Mouse (Mus musculus): ENCODE results near the gene Jak2. TPM values are rescaled to one million over a fixed set of nuclear protein-coding genes. Genes with fewer than 3 reads are reported as not detected.

Gene Jak2
- 10 to 100 TPM; 16.9 to 17.6 TPM for total RNA-seq (2021)

DNA sequence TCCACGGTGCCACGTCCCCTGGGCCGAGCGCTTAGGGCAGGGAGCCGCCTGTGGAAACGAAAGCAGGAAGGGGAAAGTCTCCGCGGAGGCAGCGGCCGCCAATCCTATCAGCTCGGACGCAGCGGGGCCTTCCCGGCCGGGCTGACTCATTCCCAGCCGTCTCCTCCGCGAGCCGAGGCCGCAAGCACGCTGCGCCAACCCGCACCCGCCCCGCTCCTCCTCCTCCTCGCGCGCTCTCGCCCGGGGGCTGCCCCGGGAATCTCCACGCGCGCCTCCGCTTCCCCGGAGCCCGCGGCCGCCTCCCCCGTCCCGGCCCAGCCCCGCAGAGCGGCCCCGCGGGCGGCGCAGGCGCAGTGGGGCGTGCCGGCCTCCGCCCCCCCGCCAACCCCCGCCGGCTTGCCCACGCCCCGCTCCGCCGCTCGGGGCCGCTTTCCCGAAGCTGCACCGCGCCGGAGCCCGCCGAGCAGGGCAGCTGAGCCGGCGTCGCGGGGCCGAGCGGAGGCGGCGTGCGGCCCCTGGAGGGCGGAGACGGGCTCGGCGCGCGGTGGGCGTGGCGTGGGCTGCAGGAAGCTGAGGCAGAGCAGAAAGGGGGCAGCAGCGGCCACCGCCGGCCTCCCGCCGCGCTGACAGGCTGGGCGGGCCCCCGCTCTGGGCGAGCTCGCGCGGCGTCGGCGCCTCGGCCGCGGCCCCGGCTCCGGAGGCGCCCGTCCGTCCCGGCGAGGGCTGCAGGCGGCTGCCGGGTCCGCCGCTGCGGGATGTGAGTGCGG is at the start of gene Jak2:
TSS of gene Jak2 (plus strand) at position 638 of the 767 bp plus-strand sequence.
- DNase-seq, result peak; percentile 95

DNA sequence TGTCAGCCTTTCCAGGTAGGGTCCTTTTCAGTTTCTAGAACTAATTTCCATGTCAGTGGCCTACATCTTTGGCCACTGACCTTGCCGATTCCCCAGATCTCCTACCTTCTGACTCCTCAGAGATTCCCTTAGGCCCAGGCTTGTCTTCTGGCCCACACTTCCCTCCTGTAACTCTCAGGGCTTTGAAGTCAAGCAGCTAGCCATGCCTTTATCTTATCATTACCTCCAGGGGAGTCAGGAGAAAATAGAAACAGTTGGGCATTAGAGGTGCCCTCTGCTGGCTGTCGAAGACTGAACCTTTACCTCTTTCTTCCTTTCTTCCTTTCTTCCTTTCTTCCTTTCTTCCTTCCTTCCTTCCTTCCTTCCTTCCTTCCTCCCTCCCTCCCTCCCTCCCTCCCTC is 48.3 kb upstream of the Jak2 start:
- DNase-seq, result no peak
- intact Hi-C loops (cut with DNase I), result loop anchor here (5.0 kb wide), 1 partner anchor 136 kb away; no protein-coding TSS in a partner anchor

More for the DNA sequence above, at the start of gene Jak2:
- intact Hi-C loops (cut with DNase I), result loop anchor here (5.0 kb wide), 4 partner anchors 204 to 279 kb away; partner anchors contain the start of genes Ak3, Cdc37l1 and Ric1

DNA sequence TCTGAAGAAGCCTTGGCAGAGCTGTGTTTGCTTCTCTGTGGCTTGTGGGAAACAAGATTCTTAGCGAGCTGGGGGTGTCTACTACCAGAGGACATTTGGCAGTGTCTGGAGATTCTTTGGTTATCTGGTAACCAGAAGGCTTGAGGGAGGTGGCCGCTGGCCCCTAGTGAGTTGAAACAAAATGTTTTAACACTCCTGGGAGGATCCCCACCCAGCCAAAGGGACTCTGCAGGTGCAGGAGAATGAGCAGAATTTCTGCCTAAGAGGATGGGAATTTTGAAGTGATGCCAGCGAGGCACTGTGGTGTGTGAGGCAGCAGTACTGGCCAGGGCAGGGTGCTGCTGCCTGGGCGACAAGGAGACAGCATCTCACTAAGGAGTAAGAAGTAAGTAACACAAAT is 47.0 kb upstream of the Jak2 start:
- intact Hi-C loops (cut with DNase I), result loop anchor here (5.0 kb wide), 1 partner anchor 137 kb away; no protein-coding TSS in a partner anchor
- DNase-seq, result no peak

DNA sequence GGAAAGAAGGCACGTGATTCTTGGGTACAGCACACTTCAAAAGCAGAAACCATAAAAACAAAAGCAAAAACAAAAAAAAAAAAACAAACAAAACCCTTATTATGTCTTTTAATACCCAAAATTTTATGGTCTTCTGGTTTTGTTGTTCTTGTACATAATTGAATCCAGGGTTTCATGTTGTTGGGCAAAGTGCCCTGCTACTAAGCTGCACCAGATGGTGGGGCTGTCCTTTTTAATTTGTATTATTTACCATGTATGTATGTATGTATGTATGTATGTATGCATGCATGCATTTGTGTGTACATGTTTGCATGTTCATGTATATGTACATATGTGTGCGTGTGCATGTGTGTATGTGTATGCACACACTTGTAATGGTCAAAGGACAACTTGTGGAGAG is 46.4 kb upstream of the Jak2 start:
- intact Hi-C loops (cut with DNase I), result no loop called here
- DNase-seq, result no peak

DNA sequence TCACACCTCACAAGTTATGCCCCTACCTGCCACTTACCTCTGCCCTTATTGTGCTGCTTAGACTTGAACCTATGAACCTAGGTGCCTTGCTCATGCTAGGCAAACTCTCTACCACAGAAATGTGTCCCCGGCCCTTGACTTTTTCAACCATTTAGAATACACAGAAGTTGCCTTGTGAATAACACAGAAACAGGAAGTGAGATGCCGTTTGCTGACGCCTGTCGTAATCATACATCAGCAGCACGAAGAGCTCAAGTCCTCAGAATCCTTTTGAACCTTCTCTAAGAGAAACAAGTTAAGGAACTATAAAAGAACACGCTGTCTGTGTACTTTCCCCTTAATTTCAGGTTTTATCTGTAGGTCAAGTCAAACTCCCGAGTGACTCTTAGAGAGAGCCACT is 41.7 kb upstream of the Jak2 start:
- DNase-seq, result no peak
- intact Hi-C loops (cut with DNase I), result no loop called here

DNA sequence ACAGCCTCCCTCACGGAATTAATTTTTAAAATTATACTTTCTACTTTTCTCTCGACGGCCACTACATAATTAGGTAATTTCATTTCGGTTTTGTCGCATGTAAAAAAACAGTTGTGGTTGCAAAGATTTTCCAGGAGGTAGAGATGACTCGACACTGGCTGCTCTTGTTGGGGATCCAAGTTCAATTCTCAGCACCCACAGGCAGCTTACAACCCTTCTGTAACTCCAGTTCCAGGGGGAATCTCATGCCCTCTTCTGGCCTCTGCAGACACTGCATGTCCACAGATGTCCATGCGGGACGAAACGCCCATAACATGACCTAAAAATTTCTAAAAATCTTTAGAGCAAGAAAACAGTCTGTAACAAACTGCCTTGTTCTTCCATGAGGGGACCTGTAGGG is 41.3 kb upstream of the Jak2 start:
- intact Hi-C loops (cut with DNase I), result no loop called here
- DNase-seq, result no peak

DNA sequence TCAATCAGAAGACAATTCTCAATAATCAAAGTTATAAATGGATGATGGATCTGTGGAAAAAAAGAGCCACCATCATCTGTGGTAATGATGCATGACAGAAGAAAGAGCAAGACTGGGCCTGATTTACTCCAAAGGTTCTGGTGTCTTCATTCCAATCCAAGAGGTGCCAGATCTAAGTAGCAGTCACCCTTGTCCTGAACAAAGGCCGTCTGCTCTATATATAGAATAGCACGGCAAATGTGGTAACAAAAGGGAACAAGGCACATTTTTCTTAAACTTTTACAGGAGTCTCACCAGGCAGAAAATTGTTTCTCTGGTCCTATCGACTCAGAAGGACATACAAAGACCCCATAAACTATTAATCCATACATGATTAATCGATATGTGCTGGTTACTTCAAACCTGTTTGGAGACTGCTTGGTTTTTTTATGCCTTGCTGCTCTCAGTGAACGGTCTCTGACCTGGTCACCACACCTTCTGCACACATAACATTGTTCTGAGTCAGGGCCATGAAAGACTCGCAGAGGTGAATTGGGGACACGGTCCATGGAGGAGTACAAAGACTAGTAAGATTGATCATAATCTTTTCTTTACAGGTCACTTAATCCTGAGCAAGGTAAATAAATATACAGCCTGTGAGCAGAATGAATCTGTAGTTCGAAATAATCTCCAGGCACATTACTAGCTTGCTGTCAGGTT is 35.7 kb upstream of the Jak2 start:
- intact Hi-C loops (cut with DNase I), result no loop called here
- no peak for DNase-seq

DNA sequence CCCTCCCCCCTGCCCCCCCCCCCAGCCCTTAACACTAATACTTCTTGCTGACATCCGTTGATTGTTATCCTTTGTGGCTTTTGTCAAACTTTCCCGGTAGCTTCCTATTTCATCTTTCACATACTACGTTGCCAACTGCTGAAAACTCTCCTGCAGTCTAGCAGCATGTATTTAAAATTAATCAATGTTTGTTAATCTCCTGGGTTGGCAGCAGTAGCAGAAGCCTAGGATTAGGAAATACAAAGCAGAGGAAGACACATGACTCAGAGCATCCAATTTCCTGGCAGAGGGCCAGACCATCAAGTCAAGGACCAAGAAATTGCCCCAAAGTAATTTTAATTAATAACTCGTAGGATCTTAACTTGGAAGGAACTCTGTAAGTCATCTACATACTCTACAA is 29.8 kb upstream of the Jak2 start:
- DNase-seq, result no peak
- intact Hi-C loops (cut with DNase I), result no loop called here

DNA sequence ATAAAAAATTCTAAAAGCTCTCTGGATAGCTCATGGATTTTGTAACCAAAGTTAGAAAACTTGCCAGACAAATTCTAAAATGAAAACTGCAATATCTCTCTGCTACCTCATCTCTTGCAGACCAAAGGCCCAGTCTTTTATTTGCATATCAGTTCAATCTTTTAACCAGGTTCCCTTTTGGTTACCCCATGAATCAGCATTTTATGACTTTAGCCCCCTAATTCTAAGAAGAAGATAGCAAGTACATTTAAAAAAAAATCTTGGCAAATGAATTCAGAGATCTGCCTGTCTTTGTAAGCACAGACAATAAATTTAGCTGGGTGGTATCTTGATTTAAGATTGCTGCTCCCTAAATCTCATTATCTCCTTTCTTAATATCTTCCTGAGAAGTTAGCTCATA is 26.7 kb upstream of the Jak2 start:
- DNase-seq, result no peak
- intact Hi-C loops (cut with DNase I), result no loop called here

DNA sequence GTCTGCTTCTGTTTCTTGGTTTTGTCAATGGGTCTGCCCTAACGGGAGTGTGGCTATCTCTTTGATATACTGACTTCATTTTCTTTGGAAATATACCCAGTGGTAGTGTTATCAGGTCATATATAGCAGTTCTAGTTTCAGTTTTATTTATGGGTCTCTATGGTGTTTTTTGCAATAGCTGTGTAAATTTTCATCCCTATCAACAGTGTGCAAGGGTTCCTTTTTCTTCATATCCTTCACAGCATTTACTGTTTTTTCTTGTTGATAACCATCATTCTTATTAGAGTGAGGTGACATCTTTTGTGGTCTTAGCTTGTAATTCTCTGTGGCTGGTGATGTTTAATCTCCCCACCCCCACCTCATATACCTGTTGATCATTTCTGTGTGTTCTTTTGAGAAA is 24.6 kb upstream of the Jak2 start:
- no peak for DNase-seq

DNA sequence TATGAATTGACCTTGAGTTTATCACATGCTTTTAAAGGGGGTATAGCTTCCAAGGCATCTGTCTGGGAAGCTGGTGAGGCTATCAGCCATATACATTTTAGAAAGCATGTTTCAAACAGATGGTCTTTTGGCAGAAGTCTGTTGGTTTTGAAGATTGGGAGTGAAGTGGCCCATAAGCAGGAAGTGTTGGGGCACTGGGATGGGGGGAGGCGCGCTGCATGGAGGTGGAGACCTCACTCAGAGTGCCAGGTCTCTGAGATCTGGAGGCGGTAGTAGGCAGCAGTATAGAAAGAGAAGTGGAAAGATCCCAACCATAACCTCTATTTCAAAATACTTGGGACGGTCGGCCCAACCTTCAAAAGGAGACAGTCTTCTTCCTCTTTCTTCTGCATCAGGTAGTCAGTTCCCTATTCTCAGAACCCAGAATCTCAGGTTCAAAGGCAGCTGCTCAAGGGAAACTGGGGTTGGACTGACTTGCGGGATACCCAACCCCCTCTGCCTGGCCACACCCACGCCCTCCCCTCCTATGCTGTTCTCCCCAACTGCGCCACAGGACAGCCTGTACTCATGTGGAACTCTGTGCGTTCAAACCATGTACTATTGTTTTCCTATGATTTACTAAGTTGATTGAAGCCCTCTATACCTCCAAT is 23.6 kb upstream of the Jak2 start:
- DNase-seq, result no peak
- intact Hi-C loops (cut with DNase I), result no loop called here

More for the DNA sequence above, 24.6 kb upstream of the Jak2 start:
- intact Hi-C loops (cut with DNase I), result no loop called here

DNA sequence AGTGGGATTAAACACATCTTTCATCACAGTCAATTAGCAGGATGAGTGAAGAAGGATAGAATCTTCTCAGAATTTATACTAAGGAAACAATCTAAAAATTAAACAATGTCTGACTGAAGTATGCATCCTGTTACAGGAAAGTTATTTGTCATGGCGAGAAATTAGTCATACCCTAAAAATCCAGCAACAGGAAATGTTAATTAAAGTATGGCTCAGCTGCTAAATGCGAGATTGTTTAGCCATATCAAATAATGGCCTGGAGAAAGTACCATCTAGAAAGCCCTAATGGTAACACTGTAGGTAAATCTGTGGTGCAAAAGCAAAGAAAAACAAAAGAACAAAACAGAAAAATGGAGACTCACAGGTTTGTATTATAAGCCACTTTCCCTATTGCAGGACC is 22.6 kb upstream of the Jak2 start:
- no peak for DNase-seq
- intact Hi-C loops (cut with DNase I), result no loop called here

DNA sequence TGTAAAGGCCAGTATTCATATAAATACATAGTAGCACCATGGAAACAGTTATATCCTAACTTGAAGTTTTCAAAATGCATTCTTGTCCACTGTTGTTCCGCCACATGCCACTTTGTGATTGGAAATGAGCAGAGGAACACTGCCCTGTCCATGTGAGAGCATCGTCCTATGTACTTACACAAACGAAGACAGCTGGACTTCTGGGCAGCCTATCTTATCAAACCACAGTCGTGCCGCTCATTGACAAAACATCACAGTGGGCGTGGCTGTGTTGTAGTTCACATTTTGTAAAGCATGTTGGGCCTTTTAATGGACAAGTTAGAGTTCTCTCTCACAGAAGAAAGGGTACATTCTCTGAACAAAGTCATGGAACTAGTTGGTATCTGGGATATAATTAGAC is 18.9 kb upstream of the Jak2 start:
- intact Hi-C loops (cut with DNase I), result no loop called here
- DNase-seq, result no peak

DNA sequence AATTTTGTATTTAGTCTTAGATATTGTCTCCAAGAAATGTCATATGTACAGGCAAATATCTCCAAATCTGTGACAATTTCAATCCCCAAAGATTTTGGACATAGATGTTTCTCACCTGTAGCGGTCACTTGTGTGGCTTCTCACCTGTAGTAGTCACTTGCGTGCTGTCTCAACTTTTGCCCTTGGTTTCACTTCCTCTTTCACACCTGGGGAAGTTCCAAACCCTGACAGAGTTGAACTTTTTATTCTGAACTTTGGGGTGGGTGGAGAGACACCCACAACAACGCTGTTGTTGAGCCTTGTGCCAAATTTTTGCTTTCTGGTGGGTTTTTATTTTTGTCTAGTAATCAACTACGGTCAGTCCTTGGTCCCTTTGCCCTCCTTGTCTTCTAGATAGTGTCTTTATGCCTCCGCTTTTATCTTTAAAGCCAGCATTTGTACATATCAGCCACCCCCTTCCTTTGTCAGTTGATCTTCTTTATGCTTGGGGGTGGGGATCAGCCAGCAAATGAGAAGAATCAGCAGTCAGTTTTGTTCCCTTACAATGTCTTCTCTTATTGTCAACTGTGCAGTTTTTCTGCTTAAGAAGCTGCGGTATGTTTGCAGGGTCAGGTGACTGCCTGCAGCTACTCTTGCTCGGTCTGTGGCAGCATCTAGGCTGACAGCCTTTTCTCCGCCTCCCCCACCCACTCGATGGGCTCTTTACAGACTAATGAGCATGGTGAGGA is 14.8 kb upstream of the Jak2 start:
- no peak for DNase-seq
- intact Hi-C loops (cut with DNase I), result no loop called here

DNA sequence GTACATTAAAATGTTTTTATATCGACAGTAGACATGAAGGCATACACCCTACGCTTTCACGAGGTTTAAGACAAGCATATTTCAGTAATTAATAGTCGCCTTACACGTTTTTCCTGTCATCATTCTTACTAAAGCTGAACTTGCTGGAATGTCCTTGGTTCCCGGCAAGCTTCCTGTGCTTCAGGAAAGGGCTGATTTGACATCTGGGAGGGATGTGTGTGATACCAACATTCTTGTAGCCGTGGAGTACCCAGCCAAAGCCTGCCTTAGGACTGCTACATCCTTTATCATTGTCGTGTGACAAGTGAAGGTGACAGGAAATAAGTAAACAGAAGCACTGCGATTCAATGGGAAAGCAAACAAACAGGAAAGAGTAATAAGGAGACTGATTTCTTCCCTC is 13.5 kb upstream of the Jak2 start:
- peak in 1 of 2 experiments; percentile 10 for DNase-seq

DNA sequence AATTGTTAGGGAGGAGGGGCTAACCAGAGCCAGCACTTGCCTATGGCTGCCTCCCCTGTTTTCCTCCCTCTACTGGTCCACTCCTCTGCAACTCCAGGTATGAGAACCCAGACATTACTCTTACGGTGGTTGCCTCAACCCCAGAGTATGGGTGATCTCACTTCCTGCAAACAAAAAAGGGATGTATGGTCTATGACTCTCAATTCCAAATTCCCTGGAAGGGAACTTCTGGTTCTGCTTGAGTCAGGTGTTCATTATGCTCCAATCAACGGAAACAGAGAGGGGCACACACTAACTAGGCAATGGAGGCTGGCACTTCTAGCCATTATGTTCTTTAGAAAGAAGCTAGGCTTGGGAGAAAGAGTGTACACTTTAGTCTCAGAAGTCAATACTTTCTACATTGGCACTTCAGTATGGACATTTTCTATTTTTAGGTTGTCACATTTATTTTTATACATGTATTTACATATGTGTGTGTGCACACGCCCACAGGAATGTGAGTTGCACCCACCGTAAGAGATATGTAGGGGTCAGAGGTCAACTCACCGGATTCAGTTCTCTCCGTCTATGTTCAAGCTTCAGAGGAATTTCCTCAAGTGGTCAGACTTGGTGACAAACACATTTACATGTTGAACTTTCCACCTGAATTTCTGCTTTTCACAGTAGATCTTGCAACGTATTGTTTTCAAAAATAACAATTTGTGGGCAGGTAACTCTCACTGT is 12.0 kb upstream of the Jak2 start:
- DNase-seq, result no peak
- intact Hi-C loops (cut with DNase I), result no loop called here

More for the DNA sequence above, 13.5 kb upstream of the Jak2 start:
- intact Hi-C loops (cut with DNase I), result no loop called here

DNA sequence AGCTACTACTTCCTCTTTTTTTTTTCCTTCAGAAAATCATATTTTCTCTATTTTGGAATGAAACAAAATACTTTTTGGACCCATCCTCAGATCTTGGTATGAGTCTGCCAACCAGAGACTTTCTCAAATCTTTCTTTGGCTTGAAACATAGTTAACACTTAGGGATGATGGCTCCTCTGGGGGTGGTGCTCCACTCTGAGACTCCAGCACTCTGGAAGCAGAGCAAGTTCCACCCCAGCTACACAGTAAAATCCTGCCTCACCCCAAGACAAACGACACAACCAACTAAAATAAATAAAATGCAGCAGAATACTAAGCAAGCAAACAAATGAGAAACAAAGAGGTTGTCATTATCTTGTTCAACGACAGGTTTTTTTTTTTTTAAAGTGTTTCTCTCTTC is 11.0 kb upstream of the Jak2 start:
- intact Hi-C loops (cut with DNase I), result no loop called here
- no peak for DNase-seq

DNA sequence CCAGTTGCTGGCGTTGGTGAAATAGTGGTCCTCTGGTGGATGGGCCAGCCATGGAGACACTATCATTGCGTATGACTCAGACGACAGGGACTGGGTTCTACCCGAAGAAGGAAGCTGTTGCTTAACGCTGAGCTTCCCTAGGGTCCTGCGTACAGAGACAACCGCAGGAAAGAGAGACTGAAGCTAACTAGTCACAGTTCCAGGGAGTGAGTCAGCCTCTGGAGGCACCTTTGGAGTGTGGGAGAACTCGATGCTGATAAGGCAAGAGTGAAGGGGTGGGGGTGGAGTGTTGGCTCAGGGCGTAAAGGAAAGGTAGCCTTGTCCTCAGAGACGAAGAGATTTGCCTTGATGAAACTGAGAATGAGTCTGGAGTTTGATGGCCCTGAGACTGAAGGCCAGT is 10.0 kb upstream of the Jak2 start:
- DNase-seq, result no peak
- intact Hi-C loops (cut with DNase I), result no loop called here

DNA sequence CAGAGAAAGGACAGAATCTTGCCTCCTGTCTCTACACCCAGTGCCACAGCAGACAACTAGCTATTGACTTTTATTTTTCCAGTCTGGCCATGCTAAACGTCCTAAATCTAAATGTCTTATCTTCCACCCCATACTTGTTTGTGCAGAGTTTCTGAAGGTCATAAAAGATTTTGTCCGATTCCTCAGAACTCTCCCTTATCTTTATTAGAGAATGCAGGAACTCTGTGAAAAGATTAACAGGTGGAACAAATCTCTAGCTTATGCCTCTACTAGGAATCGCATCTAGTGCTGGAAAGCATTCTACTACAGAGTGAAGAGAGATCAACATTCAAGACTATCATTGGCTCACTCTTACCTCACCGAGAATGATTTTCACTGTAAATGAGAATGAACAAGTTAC is 1.7 kb upstream of the Jak2 start:
- no peak for DNase-seq
- intact Hi-C loops (cut with DNase I), result loop anchor here (5.0 kb wide), 4 partner anchors 203 to 278 kb away; partner anchors contain the start of genes Ak3, Cdc37l1 and Ric1
